Mouse (Mus musculus) left cerebral cortex, adult 18-20 months (tissue): ENCODE measurements around the gene Gm19684. TPM values are rescaled to one million over a fixed set of nuclear protein-coding genes. Genes with fewer than 3 reads are reported as not detected.
"Not testable (repeated sequence)": the region's sequence is repeated elsewhere in the genome, so short reads cannot be mapped to it uniquely, and the experiment has no call there.

Experiments used
- DNase-seq, 2 experiments: peaks; one replicate each; pipeline ENCODE4 v3.0.0; 2021 to 2022; ENCODE audit warnings: low spot score in 2 of 2, mixed read lengths in 1 of 2
- total RNA-seq, 2 experiments: library from RNA; stranded (reverse); gene quantifications; 2 replicates each; pipeline ENCODE4 v1.2.3; 2021

Gene Gm19684
- total RNA-seq, 2 experiments from 2014 or later, result not detected

DNA sequence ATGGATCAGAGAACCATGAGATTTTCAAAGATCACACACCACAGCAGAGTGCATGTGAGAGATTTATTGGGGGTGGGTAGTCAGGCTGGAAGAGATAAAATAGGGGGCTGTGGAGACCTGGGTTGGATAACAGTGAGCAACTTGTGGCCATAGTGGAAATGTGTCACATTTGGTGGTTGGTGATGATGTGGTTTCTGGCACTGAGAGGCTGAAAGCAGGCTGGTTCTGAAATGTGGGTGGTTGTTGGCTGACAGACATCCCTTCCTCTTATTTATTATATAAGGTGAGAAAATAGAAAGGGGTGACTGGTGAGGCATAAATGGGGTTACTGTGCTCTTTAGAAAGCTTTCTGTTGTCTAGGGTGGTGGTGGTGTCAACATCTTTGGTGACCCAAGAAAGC is 48.3 kb downstream of the Gm19684 start:
- DNase-seq, result no peak

DNA sequence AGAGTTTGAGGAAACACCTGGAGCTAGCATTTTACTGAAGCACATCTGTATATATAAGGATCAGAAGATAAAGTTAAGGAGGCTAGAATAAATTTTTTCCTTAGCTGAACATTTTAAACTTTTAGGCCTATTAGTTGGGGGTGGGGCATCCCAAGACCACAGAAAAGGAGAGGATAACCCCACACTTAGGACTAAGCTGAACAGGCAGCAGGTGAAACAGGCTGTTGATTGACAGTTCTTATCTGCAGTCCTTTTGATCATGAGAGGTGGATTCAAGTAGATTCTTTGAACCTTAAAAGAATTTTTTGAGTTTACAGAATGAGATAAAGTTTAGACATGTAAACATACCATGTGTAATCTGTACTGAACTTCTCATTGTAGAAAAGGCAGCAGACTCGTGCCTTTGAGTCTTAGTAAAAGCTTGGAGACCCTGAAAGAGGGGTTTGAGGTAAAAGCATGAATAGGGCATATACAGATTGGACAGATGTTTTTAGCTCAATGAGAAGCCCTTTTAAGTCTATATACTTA is 48.9 kb downstream of the Gm19684 start:
- DNase-seq, result no peak

DNA sequence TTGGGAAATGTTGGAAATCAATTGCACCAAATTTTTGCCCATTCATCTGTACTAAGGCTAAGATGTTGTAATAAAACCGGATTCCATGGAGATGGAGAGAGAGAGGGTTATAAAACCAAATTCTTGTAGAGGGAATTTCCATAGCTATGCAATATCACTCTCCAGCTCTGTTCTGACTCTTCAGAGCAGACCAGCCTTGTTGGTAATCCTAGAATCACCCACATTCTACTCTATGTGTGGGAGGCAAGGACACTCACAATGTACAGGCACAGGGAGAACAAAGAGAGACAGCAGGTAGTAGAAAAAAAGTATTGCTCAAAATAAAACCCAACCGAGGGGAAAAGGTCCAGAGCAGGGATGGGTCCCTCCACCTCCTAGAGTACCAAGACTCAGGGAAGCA is 54.7 kb downstream of the Gm19684 start:
- not testable (repeated sequence) for DNase-seq

DNA sequence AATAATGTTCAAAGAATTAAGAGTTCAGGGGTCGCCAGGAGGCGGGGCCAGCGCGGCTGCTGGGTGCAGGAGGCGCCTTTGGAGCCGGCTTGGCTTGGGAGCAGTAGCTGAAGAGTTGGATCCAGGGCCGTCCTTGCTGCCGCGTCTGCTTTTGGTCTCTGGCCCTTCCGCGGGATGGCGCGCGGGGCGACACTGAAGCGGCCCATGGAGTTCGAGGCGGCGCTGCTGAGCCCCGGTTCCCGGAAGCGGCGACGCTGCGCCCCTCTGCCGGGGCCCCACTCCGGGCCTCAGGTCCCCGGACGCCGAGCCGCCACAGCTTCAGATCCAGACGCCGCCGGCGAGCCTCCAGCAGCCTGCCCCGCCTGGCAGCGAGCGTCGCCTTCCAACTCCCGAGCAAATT is 57.5 kb downstream of the Gm19684 start:
- DNase-seq, result not testable (repeated sequence)

Other genes starting within 250 kb of the Gm19684 start
- 10 to 100 TPM; 30.6 to 32.3 TPM for gene Dhx16, start 241.9 kb upstream of the Gm19684 start, total RNA-seq
- 10 to 100 TPM; 56.4 to 57.5 TPM for gene 2310061I04Rik, start 224.2 kb upstream of the Gm19684 start, total RNA-seq
- 10 to 100 TPM; 53.6 to 56.3 TPM for gene Atat1, start 211.6 kb upstream of the Gm19684 start, total RNA-seq
- gene Mrps18b, start 205.3 kb upstream of the Gm19684 start, total RNA-seq, result 10 to 100 TPM; 39.9 to 41.3 TPM
- gene Ppp1r10, start 205.2 kb upstream of the Gm19684 start, total RNA-seq, result 10 to 100 TPM; 62.9 to 63.7 TPM
- 10 to 100 TPM; 69.4 to 71.6 TPM for gene Abcf1, start 151.9 kb upstream of the Gm19684 start, total RNA-seq
- gene Gnl1, start 141.8 kb upstream of the Gm19684 start, total RNA-seq, result 100 to 1,000 TPM; 195 to 197 TPM
- gene Prr3, start 141.4 kb upstream of the Gm19684 start, total RNA-seq, result 10 to 100 TPM; 36.6 to 37.5 TPM
- 1 to 10 TPM; 1.5 to 2.2 TPM for gene H2-T24, start 101.1 kb upstream of the Gm19684 start, total RNA-seq
- 10 to 100 TPM; 15.6 to 19.9 TPM for gene H2-T23, start 88.8 kb upstream of the Gm19684 start, total RNA-seq
- gene H2-T22, start 78.9 kb upstream of the Gm19684 start, total RNA-seq, result 10 to 100 TPM; 18.5 to 20.8 TPM
- not detected for gene Gm6034, start 78.7 kb upstream of the Gm19684 start, total RNA-seq
- gene Gm11127, start 63.3 kb upstream of the Gm19684 start, total RNA-seq, result 1 to 10 TPM; 1.4 TPM
- gene Gm7030, start 7.7 kb downstream of the Gm19684 start, total RNA-seq, result not detected
- gene Gm8909, start 46.9 kb downstream of the Gm19684 start, total RNA-seq, result not detected
- gene H2-T3, start 68.6 kb downstream of the Gm19684 start, total RNA-seq, result under 1 TPM in 1 of 2 experiments, not detected in 1; 0.37 TPM
- 10 to 100 TPM; 39.3 to 43.6 TPM for gene Rpp21, start 136.4 kb downstream of the Gm19684 start, total RNA-seq
- gene Trim39, start 150.6 kb downstream of the Gm19684 start, total RNA-seq, result 10 to 100 TPM; 22.9 to 25.7 TPM
- gene H2-M10.2, start 164.8 kb downstream of the Gm19684 start, total RNA-seq, result not detected
- not detected for gene H2-M10.1, start 204.5 kb downstream of the Gm19684 start, total RNA-seq
- gene H2-M10.3, start 246.7 kb downstream of the Gm19684 start, total RNA-seq, result not detected